Mouse (Mus musculus) lung, postnatal 0 days (tissue): ENCODE measurements around the gene Usp45.

Source experiments
- CTCF ChIP-seq: IDR thresholded peaks from 2 replicates; pipeline ENCODE4 v1.5.1; 2016; ENCODE audit warnings: antibody characterized with exemption, mild to moderate bottlenecking
- EP300 ChIP-seq: IDR thresholded peaks from 2 replicates; pipeline ENCODE4 v1.6.1; 2016; ENCODE audit warnings: antibody characterized with exemption, mild to moderate bottlenecking, control low read depth

- TF ChIP-seq EP300 (no peak), CTCF (no peak)
These were observed 118.9 kb downstream of the Usp45 start for GRCm38 (mm10) chr4:21885831-21886230.
